Mouse (Mus musculus) cerebellum, adult 2 months (tissue): ENCODE measurements around the gene Alk.

ENCODE experiments used
- CTCF ChIP-seq: fragments of 200-500 bp; IDR thresholded peaks from 2 replicates; pipeline ENCODE4 v1.5.1; 2011; ENCODE audit warnings: low read depth, mild to moderate bottlenecking, control low read depth, low read length, moderate library complexity, borderline replicate concordance; ENCODE audit not compliant: insufficient read depth
- POLR2A ChIP-seq: fragments of 200-500 bp; IDR thresholded peaks from 2 replicates; pipeline ENCODE4 v1.6.1; 2011; ENCODE audit warnings: low read length, control low read depth, borderline replicate concordance; ENCODE audit not compliant: insufficient read depth

DNA sequence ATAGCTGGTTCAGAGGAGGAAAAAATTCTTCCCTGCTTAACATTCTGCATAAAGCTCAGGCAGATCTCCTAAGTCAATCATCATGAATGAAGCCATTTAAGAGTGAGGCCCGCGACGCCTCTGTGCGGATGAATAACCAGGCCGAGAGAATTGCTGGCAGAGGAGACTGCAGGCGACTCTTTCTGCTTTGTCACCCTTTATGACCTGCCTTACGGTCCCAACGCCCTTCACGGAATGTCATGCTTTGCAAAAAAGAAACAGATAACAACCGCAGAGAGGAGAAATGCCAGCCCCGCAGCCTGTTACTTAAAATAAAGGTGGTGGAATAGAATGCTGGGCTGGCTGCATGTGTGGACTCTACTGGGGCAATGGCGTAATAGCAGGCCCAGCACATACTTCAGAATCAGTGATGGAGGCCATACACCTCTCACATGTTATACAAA, 517.1 kb downstream of the Alk start:
- TF ChIP-seq POLR2A (no peak), CTCF (no peak)
